Mouse (Mus musculus): Measurements from ENCODE around the gene Bcl6. TPM values are rescaled to one million over a fixed set of nuclear protein-coding genes. Genes with fewer than 3 reads are reported as not detected.

The Bcl6 gene
- total RNA-seq, 1 experiment from 2014 or later = 5.4 TPM

DNA sequence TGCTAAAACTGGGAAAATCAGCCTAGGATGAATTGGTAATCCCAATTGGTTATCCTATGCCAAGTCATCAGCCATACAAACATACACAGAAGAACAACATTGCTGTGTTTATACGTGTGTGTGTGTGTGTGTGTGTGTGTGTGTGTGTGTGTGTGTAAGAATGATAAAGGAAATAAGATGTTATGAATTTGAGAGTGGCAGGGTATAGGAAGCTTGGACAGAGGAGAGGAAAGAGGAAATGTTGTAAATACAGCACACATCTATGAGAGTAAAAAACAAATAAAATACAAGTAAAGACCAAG lies 34.7 kb downstream of the Bcl6 start:
- no peak for ATAC-seq (replicated peaks in 1 of 2; ENCODE audit: insufficient read depth in 1 of 2, low FRiP score in 2 of 2, low TSS enrichment in 1 of 2, low read depth in 1 of 2, poor library complexity in 2 of 2, severe bottlenecking in 2 of 2)

DNA sequence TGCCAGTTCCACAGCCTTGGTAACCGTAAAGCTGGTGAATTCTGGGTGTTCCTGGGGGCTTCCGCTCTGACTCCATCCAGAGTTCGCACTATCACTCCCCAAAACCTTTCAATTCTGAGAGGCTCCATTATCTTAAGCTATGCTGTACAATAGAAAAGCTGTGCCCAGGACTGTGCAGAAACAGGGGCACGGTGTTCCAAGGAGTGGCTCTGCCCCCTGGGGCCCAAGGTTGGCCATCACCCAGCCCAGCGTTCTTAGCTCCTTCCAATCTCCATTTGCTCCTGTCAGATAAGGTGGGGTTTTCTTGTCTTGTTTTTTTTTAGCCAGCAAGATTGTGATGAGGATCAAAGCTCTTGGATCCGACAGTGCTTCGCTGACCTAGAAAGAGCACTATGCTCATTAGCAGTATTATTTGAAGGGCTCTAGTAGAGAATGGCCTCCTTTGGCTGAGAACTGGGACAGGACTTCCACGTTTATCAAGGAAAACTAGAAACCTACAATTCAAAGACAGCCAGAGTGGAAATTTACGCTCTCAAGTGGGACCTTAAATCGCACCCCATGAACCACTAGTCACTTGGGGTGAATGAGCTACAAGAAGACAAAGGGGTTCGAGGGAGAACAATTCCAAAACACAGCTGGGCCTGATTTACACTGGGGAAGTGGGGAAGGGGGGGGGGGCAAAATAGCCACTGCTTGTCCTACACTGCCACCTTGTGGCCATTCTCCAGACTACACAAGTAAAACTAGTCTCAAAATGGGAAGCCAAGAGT lies 35.3 kb downstream of the Bcl6 start:
- ATAC-seq (replicated peaks in 1 of 2; ENCODE audit: insufficient read depth in 1 of 2, low FRiP score in 2 of 2, low TSS enrichment in 1 of 2, low read depth in 1 of 2, poor library complexity in 2 of 2, severe bottlenecking in 2 of 2) = no peak; a peak in 1 of 4 replicates

DNA sequence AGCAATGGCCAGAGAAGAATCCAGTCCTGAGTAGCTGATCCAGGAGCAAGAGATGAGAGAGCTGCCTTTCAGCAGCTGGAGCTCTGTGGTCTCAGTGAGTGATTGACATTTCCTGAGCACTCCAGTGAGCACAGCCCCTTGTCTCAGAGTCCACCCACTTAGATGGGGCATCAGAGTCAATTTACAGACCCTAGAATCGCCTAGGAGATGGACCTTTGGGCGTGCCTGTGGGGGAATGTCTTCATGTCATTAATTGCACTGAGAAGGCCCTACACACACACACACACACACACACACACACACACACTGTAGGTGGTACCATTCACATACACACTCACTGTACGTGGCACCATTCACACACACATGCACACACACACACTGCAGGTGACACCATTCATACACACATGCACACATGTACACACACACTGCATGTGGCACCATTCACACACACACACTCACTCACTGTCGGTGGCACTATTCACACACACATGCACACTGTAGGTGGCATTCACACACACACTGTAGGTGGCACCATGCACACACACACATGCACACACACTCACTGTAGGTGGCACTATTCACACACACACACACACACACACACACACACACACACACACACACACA lies 36.4 kb downstream of the Bcl6 start:
- no peak for ATAC-seq (replicated peaks in 1 of 2; ENCODE audit: insufficient read depth in 1 of 2, low FRiP score in 2 of 2, low TSS enrichment in 1 of 2, low read depth in 1 of 2, poor library complexity in 2 of 2, severe bottlenecking in 2 of 2)

DNA sequence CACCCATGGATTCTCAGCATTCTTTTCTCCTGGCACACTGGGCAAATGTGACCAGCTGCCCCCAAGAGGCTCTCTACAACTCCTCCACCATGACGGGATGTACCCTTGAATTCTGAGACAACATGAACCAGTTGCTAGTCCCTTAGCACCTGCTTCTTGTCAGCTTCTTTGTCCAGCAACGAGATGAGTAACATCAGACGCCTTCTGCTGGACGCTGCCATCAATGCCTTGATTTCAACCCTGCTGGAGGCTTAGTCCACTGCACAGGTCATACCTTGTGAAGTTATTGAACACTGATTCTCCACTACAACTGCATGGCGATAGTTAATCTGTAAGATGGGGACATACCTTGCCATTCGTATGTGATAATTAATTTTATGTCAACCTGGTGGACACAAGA lies 41.0 kb downstream of the Bcl6 start:
- ATAC-seq (replicated peaks in 1 of 2; ENCODE audit: insufficient read depth in 1 of 2, low FRiP score in 2 of 2, low TSS enrichment in 1 of 2, low read depth in 1 of 2, poor library complexity in 2 of 2, severe bottlenecking in 2 of 2) = no peak

DNA sequence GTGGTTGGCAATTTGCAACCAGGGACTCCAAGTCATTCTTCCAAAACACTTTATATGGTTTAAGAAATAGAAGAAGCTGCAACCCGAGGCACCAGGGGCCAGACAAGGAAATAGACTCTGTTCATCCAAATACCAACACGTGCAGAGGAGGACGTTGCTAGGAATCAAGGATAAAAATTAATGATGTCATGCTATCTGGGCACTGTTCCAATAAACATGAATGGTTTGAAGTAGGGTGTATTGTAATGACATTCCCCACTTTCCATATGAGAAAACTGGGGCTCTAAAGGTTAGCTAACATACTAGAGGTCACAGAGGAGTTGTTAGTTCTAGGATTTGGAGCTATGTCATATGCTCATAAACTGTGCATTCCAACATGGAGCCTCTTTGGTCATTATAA lies 43.9 kb downstream of the Bcl6 start:
- no peak for ATAC-seq (replicated peaks in 1 of 2; ENCODE audit: insufficient read depth in 1 of 2, low FRiP score in 2 of 2, low TSS enrichment in 1 of 2, low read depth in 1 of 2, poor library complexity in 2 of 2, severe bottlenecking in 2 of 2)

DNA sequence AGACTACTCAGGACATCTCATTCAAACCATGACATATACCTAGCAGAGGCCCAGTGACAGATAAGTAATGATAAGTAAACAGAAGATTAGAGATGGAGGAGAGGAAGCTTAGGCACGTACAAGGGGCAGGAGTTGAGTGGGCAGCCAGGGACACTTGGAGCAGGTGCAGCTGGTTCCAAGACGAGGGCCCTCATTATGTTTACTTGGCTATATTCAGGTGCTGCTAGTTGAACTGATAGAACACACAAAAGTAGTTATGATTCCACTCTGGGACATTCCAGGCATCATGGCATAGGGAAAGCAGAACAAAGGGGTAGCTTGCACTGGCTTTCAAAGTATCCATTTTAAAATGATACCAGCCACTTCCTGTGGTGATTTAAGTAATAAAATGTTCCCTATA lies 54.3 kb downstream of the Bcl6 start:
- no peak for ATAC-seq (replicated peaks in 1 of 2; ENCODE audit: insufficient read depth in 1 of 2, low FRiP score in 2 of 2, low TSS enrichment in 1 of 2, low read depth in 1 of 2, poor library complexity in 2 of 2, severe bottlenecking in 2 of 2)

DNA sequence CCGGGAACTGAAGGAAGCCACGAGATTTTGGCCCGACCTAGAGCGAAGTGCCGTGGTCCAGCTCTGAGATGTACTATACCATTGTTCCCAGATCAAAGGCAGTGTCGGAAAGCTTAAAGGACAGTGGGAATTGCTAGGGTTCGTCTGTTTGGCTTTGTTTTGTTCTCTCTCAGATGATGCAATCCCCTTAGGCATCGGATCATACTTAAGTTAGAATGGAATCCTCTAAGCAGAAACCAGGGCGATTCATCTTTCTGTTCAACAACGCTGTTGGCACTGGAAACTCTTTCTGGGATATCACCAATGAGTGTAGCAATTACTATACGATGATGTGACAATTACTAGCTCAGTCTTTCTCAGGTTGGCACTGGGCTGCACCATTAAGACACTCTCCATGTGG lies 56.4 kb downstream of the Bcl6 start, which contains the start of gene Rtp2:
TSS of gene Rtp2 (minus strand) at position 101 of the 400 bp plus-strand sequence.
- ATAC-seq (replicated peaks in 1 of 2; ENCODE audit: insufficient read depth in 1 of 2, low FRiP score in 2 of 2, low TSS enrichment in 1 of 2, low read depth in 1 of 2, poor library complexity in 2 of 2, severe bottlenecking in 2 of 2) = no peak

DNA sequence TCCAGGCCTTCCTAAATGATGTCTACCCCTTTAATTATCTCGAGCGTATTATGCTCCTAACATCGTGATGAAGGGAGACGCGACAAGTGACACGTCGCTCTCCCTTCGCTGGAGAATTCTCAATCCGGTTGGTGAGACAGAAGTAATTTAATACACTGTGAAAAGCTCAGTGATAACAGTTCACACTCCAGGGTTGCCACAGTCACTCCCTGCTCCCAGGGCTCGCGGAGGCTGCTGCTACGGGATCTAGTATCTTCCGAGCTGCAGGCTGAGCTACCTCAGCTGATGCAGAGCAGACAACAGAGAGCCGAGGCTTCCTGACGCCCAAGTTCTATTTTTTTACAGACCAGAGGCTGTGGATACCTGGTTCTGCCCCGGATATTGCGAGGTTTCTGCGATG lies 57.4 kb downstream of the Bcl6 start:
- no peak for ATAC-seq (replicated peaks in 1 of 2; ENCODE audit: insufficient read depth in 1 of 2, low FRiP score in 2 of 2, low TSS enrichment in 1 of 2, low read depth in 1 of 2, poor library complexity in 2 of 2, severe bottlenecking in 2 of 2)

DNA sequence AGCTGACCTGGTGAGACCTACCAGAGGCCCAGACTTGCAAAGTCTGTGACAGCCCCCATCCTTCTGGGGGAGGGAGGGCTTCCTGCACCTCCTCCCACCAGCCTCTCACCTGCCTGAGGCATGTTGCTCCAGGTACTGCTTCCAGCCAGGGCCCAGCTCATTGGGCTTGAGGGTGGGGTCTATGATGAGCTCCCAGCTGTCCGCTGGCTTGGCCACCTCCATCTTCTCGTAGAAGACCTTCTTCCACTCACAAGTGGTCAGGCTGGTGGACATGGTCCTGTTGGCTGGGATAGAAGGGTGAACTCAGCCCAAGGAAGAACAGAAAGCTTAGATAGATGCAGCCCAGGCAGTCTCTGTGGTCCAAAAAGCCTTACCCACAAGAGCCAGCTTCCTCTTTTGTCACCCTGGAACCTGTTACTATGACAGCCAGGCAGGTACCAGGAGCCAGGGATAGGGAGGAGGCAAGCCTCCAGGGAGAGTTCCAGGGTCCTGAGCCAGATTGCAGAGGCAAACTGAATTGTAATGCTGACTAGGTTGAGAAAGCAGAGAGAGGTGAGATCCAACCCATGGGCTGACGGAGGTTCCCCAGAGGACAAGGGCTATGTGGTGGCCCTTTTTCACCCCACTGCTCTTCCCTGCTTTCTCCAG lies 58.1 kb downstream of the Bcl6 start:
- no peak for ATAC-seq (replicated peaks in 1 of 2; ENCODE audit: insufficient read depth in 1 of 2, low FRiP score in 2 of 2, low TSS enrichment in 1 of 2, low read depth in 1 of 2, poor library complexity in 2 of 2, severe bottlenecking in 2 of 2)

DNA sequence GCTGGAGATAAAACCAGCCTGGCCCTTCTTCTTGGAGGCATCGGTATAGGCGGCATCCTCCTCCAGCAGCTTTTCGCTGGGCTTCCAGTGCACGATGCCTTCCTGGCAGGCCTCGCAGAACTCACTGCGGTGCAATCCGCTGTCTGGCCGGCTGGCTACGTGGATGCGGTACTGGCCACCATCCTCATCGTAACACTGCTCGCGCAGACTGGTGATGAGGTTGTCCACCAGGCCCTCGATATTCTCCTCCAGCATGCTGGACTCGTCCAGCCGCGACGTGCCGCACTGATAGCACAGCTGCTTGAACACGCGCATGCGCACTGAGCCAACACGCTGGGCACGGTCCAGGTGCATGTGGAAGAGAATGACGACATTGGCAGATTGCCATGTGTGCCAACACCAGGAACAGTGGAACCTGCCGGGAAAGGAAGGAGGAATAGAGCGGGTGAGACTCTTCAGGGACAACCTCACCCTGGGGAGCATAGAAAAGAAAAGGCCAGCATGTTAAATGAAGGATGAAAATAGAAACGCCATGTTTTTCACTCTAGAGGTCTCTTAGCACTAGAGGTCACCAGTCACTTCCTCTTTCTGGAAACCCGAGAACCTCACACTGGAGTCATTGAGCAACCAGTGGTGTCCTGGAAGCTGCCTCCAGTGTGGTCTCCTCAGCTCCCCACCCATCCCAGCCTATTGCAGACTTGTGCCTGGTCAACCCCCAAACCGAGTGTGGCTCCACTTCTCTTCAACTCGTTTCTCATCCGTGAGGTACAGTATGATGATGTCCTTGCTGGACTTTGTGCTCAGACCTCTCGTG lies 61.1 kb downstream of the Bcl6 start:
- peak in 1 of 2 experiments; percentile 53; a peak in 2 of 4 replicates for ATAC-seq (replicated peaks in 1 of 2; ENCODE audit: insufficient read depth in 1 of 2, low FRiP score in 2 of 2, low TSS enrichment in 1 of 2, low read depth in 1 of 2, poor library complexity in 2 of 2, severe bottlenecking in 2 of 2)

DNA sequence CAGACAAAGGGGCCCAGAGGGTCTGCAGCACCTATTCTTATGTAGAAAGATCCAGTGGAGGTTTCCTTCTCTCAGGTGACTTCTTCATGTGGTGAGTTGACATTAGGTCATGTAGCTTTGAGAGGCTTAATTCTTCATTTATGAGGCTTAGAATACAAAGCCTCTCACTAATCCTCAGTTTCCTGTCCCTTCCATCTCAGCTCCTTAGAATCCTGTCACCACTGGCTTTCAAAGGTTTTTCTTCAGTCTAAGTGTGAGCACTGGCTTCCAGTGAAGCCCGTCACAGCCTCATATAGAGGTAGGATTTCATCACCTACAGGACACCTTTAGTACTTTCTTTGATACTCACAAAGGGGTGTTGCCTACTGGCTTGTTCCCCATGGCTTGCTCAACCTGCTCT lies 65.7 kb downstream of the Bcl6 start:
- ATAC-seq (replicated peaks in 1 of 2; ENCODE audit: insufficient read depth in 1 of 2, low FRiP score in 2 of 2, low TSS enrichment in 1 of 2, low read depth in 1 of 2, poor library complexity in 2 of 2, severe bottlenecking in 2 of 2) = no peak

DNA sequence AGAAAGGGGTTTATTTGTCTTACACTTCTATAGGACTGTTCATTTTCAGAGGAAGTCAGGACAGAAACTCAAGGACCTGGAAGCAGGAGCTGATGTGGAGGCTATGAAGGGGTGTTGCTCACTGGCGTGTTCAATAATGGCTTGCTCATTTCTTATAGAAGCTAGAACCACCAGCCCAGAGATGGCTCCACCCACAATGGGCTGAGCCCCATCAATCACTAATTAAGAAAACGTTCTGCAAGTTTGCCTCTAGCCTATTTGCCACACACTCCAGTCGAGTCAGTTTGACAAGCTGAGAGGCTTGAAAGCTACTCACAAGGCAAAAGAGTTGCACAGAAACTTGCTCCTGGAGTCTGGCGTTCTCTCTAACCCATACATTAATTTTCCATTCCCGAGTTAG lies 67.0 kb downstream of the Bcl6 start:
- no peak for ATAC-seq (replicated peaks in 1 of 2; ENCODE audit: insufficient read depth in 1 of 2, low FRiP score in 2 of 2, low TSS enrichment in 1 of 2, low read depth in 1 of 2, poor library complexity in 2 of 2, severe bottlenecking in 2 of 2)

DNA sequence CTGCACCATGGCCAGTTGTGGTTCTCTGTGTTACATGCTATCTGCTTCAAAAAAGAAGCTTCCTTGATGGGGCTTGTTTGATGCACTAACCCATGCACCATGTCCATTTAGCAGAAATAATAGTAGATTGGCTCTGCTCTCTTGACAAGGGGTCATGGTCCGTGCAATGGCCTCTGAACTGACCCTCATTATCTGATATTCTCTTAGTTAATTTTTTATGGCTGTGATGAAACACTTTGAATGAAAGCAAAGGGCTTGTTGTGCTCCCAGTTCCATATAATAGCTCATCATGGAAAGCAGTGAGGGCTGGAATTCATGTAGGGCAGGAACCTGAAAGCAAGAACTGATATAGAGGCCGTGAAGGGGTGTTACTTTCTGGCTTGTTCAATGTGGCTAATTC lies 69.2 kb downstream of the Bcl6 start:
- ATAC-seq (replicated peaks in 1 of 2; ENCODE audit: insufficient read depth in 1 of 2, low FRiP score in 2 of 2, low TSS enrichment in 1 of 2, low read depth in 1 of 2, poor library complexity in 2 of 2, severe bottlenecking in 2 of 2) = no peak

Other genes starting within 250 kb of the Bcl6 start
- not detected in 2 replicates for gene Sst, start 97.9 kb downstream of the Bcl6 start, total RNA-seq (2017)
- not detected in 2 replicates for gene Rtp2, start 56.5 kb downstream of the Bcl6 start, total RNA-seq (2017)
- gene Gm37419, start 370 bp downstream of the Bcl6 start, total RNA-seq (2017) = not detected in 2 replicates